8 mouse cellular contexts compared by ENCODE assay signal in the genomic region with DNA sequence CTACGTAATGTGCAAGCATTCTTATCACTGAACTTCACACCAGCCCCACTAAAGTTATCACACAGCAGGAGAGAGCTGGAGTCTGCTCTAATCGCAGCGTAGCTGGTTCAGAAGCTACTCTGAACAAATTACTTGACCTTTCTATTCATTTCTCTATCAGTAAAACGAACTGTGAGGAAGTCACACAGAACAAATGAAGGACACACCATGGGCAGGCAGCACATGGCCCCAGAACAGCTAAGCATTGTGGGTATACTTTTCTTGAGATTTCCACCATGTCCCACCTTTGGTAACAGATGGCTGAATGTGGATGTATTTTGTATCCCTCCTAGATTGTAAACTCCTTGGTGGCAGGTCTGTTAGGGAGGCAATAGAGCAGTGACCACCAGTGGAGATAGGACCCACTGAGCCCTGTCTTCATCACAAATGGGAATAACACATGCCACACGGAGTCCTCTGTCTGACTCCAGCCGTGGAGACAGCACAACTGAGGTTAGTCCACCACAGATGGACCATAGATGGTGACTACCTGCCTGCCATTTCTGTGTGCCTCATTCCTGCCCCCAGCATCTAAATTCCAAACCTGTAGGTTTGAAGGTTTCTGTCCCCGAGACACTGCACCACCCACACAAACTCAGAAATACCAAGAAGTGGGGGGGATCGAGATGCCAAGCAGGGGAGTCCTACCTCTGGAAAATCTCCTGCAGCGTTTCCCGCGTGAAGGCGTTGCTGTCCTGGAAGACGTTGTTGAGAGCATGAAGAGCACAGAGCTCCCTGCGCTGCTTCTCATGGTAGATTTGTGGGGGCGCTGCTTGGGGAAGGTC. TPM values are rescaled to one million over a fixed set of nuclear protein-coding genes. Genes with fewer than 3 reads are reported as not detected.
DNase-seq lines count a peak whose midpoint lies in the region; ATAC-seq and TF ChIP-seq lines count a peak whose summit lies in the region.

No protein-coding gene starts in this region.

- H3K4me3 ChIP-seq in heart, embryonic 15.5 days: peak overlapping the region; percentile 83
- peak overlapping the region; percentile 93 to 96 for H3K4me3 ChIP-seq in MEL (ENCODE audit: control insufficient read depth in 1 of 2, insufficient read depth in 1 of 2, low read depth in 2 of 2, low read length in 2 of 2)
- H3K4me3 ChIP-seq in hindbrain, embryonic 11.5 days (ENCODE audit: low read depth, low read length): peak overlapping the region; percentile 87
- peak overlapping the region; percentile 79 for H3K4me3 ChIP-seq in midbrain, embryonic 11.5 days (ENCODE audit: low read depth, low read length)

- TF ChIP-seq POLR2A in MEL (IDR thresholded peaks at IDR 0.05; ENCODE audit: control insufficient read depth in 1 of 2, insufficient read depth in 1 of 2, low read depth in 1 of 2, low read length in 2 of 2, poor library complexity in 1 of 2): peak in 1 of 2 experiments; percentile 40; a peak in 1 of 4 replicates

- no peak for DNase-seq in heart, postnatal 25 days (ENCODE audit: low spot score)
- DNase-seq in MEL (ENCODE audit: low read depth, low spot score): peak; percentile 72
- no peak for DNase-seq in hindbrain, embryonic 11.5 days (ENCODE audit: low spot score)
- DNase-seq in midbrain, embryonic 11.5 days (ENCODE audit: low spot score, missing footprints): no peak
- no peak for DNase-seq in embryo, embryonic 10 days (ENCODE audit: low spot score)
- no peak for DNase-seq in urinary bladder, postnatal 4 days (ENCODE audit: low spot score in 2 of 2)
- DNase-seq in thymus, postnatal 0 days (ENCODE audit: low spot score): no peak

- H3K27me3 ChIP-seq in heart, embryonic 15.5 days: no peaks in the 10 kb centered on the region
- H3K27me3 ChIP-seq in MEL (ENCODE audit: control insufficient read depth in 1 of 2, insufficient read depth in 2 of 2, low read length in 2 of 2): no peaks in the 10 kb centered on the region
- no peaks in the 10 kb centered on the region for H3K27me3 ChIP-seq in hindbrain, embryonic 11.5 days (ENCODE audit: control insufficient read depth, insufficient read depth, low read length)
- no peaks in the 10 kb centered on the region for H3K27me3 ChIP-seq in midbrain, embryonic 11.5 days (ENCODE audit: control insufficient read depth, insufficient read depth, low read length)

- no peaks in the 10 kb centered on the region for H3K9me3 ChIP-seq in heart, embryonic 15.5 days (replicated peaks)
- H3K9me3 ChIP-seq in MEL (replicated peaks; ENCODE audit: insufficient read depth, low read length): no peaks in the 10 kb centered on the region
- no peaks in the 10 kb centered on the region for H3K9me3 ChIP-seq in hindbrain, embryonic 11.5 days (ENCODE audit: control insufficient read depth, low read length)
- no peaks in the 10 kb centered on the region for H3K9me3 ChIP-seq in midbrain, embryonic 11.5 days (ENCODE audit: control insufficient read depth, low read length)

- peak overlapping the region; percentile 99 for H3K27ac ChIP-seq in heart, embryonic 15.5 days
- H3K27ac ChIP-seq in MEL (ENCODE audit: control insufficient read depth, low read depth, low read length): peak overlapping the region; percentile 84
- H3K27ac ChIP-seq in hindbrain, embryonic 11.5 days (ENCODE audit: low read depth, low read length): no peak overlapping the region
- H3K27ac ChIP-seq in midbrain, embryonic 11.5 days (ENCODE audit: low read depth, low read length): no peak overlapping the region

- no peak for TF ChIP-seq CTCF in MEL (IDR thresholded peaks at IDR 0.05 in 2 of 3, conservative IDR thresholded peaks at IDR 0.05 in 1 of 3; ENCODE audit: control insufficient read depth in 1 of 3, insufficient read depth in 1 of 3, low read depth in 2 of 3, low read length in 3 of 3, poor library complexity in 1 of 3, severe bottlenecking in 1 of 3)

- TF ChIP-seq EP300 in MEL (IDR thresholded peaks at IDR 0.05; ENCODE audit: low read depth in 1 of 2, low read length in 2 of 2): peak; percentile 63 to 78

- H3K9ac ChIP-seq in heart, embryonic 15.5 days: peak overlapping the region; percentile 91
- H3K9ac ChIP-seq in MEL (ENCODE audit: control insufficient read depth, low read depth, low read length, poor library complexity, severe bottlenecking): peak overlapping the region; percentile 97
- peak overlapping the region; percentile 42 for H3K9ac ChIP-seq in hindbrain, embryonic 11.5 days (ENCODE audit: low read depth, low read length)
- peak overlapping the region; percentile 84 for H3K9ac ChIP-seq in midbrain, embryonic 11.5 days (ENCODE audit: low read length)

- WGBS in heart, embryonic 15.5 days: 3% methylated on average over 15 of the region's 15 CpGs
- 26% methylated on average over 15 of the region's 15 CpGs for WGBS in hindbrain, embryonic 11.5 days
- 22% methylated on average over 15 of the region's 15 CpGs for WGBS in midbrain, embryonic 11.5 days

- peaks cover 63% of the 10 kb centered on the region for H3K4me1 ChIP-seq in heart, embryonic 15.5 days (replicated peaks)
- H3K4me1 ChIP-seq in MEL (ENCODE audit: control insufficient read depth in 1 of 2, insufficient read depth in 2 of 2, low read length in 2 of 2): peaks cover 6 to 29% of the 10 kb centered on the region in 2 experiments
- H3K4me1 ChIP-seq in hindbrain, embryonic 11.5 days (replicated peaks; ENCODE audit: control insufficient read depth, insufficient read depth, low read length): peaks cover 12% of the 10 kb centered on the region; the same call in 1 of the 2 replicates
- peaks cover 27% of the 10 kb centered on the region for H3K4me1 ChIP-seq in midbrain, embryonic 11.5 days (ENCODE audit: control insufficient read depth, insufficient read depth, low read length)

- peak overlapping the region; percentile 73 for H3K4me2 ChIP-seq in heart, embryonic 15.5 days
- H3K4me2 ChIP-seq in hindbrain, embryonic 11.5 days (replicated peaks; ENCODE audit: low read depth, low read length): peak overlapping the region; percentile 82
- H3K4me2 ChIP-seq in midbrain, embryonic 11.5 days: peak overlapping the region; percentile 66

- no peaks in the 10 kb centered on the region for H3K36me3 ChIP-seq in heart, embryonic 15.5 days
- peaks cover 2 to 27% of the 10 kb centered on the region in 2 experiments; a peak in 3 of 4 replicates for H3K36me3 ChIP-seq in MEL (ENCODE audit: control insufficient read depth in 1 of 2, insufficient read depth in 2 of 2, low read length in 2 of 2)
- H3K36me3 ChIP-seq in hindbrain, embryonic 11.5 days (ENCODE audit: control insufficient read depth, insufficient read depth, low read length): no peaks in the 10 kb centered on the region
- no peaks in the 10 kb centered on the region for H3K36me3 ChIP-seq in midbrain, embryonic 11.5 days (ENCODE audit: control insufficient read depth, insufficient read depth, low read length)

- intact Hi-C loops in heart, postnatal 25 days (cut with DNase I): loop anchor here (2.0 kb wide), 1 partner anchor 13 kb away; no protein-coding TSS in a partner anchor

- ATAC-seq in heart, embryonic 15.5 days (replicated peaks; ENCODE audit: insufficient number of reproducible peaks, insufficient read depth, low FRiP score, low read depth): no peak
- ATAC-seq in hindbrain, embryonic 11.5 days (ENCODE audit: low FRiP score): no peak
- ATAC-seq in midbrain, embryonic 11.5 days (ENCODE audit: low FRiP score): no peak

- peaks cover 67% of the 10 kb centered on the region for H3K79me2 ChIP-seq in MEL (ENCODE audit: control insufficient read depth, insufficient read depth, low read length, poor library complexity)

- TF ChIP-seq RAD21 in MEL (IDR thresholded peaks at IDR 0.05; ENCODE audit: low read depth, low read length): no peak

RNA-seq across cellular contexts. Expression of a gene that starts 1.5 kb away (rescaled TPM):
- 20.6 and 24.5 TPM in 2 replicates for polyA plus RNA-seq in heart, embryonic 15.5 days (2015; fragmentation: Nextera tagmentation; extraction: Ambion mirVana)
- 10 to 100 TPM; 23.6 to 26.4 TPM for total RNA-seq in heart, postnatal 25 days (2021)
- total RNA-seq in MEL (2012; rRNA removed): 37.8 and 47.2 TPM in 2 replicates
- 10 to 100 TPM in 1 of 2 experiments, not detected in 1; 46.5 TPM for polyA plus RNA-seq in MEL (2012; ENCODE audit: insufficient read depth in 1 of 2, insufficient read length in 2 of 2, low read depth in 1 of 2, low replicate concordance in 2 of 2, missing spikeins in 1 of 2)
- 12.2 and 14.7 TPM in 2 replicates for polyA plus RNA-seq in hindbrain, embryonic 11.5 days (2014; fragmentation: Nextera tagmentation; extraction: Ambion mirVana)
- 12.9 and 14.0 TPM in 2 replicates for polyA plus RNA-seq in midbrain, embryonic 11.5 days (2014; fragmentation: Nextera tagmentation; extraction: Ambion mirVana)
- polyA plus RNA-seq in thymus, postnatal 0 days (2015; fragmentation: Nextera tagmentation; extraction: Ambion mirVana): 15.5 and 16.3 TPM in 2 replicates

RNA-seq across cellular contexts. Expression of a gene that starts 4.4 kb away (rescaled TPM):
- 23.7 and 30.0 TPM in 2 replicates for polyA plus RNA-seq in heart, embryonic 15.5 days (2015; fragmentation: Nextera tagmentation; extraction: Ambion mirVana)
- 10 to 100 TPM; 27.2 to 31.8 TPM for total RNA-seq in heart, postnatal 25 days (2021)
- total RNA-seq in MEL (2012; rRNA removed): 41.9 and 50.3 TPM in 2 replicates
- 10 to 100 TPM in 1 of 2 experiments, not detected in 1; 92.2 TPM for polyA plus RNA-seq in MEL (2012; ENCODE audit: insufficient read depth in 1 of 2, insufficient read length in 2 of 2, low read depth in 1 of 2, low replicate concordance in 2 of 2, missing spikeins in 1 of 2)
- 28.1 and 33.9 TPM in 2 replicates for polyA plus RNA-seq in hindbrain, embryonic 11.5 days (2014; fragmentation: Nextera tagmentation; extraction: Ambion mirVana)
- polyA plus RNA-seq in midbrain, embryonic 11.5 days (2014; fragmentation: Nextera tagmentation; extraction: Ambion mirVana): 31.9 and 37.5 TPM in 2 replicates
- polyA plus RNA-seq in thymus, postnatal 0 days (2015; fragmentation: Nextera tagmentation; extraction: Ambion mirVana): 38.7 and 41.3 TPM in 2 replicates

RNA-seq across cellular contexts. Expression of a gene that starts 15.6 kb away (rescaled TPM):
- polyA plus RNA-seq in heart, embryonic 15.5 days (2015; fragmentation: Nextera tagmentation; extraction: Ambion mirVana): 218 and 234 TPM in 2 replicates
- total RNA-seq in heart, postnatal 25 days (2021): 100 to 1,000 TPM; 120 to 122 TPM
- 161 and 174 TPM in 2 replicates for total RNA-seq in MEL (2012; rRNA removed)
- 100 to 1,000 TPM; 281 to 829 TPM for polyA plus RNA-seq in MEL (2012; ENCODE audit: insufficient read depth in 1 of 2, insufficient read length in 2 of 2, low read depth in 1 of 2, low replicate concordance in 2 of 2, missing spikeins in 1 of 2)
- 337 and 338 TPM in 2 replicates for polyA plus RNA-seq in hindbrain, embryonic 11.5 days (2014; fragmentation: Nextera tagmentation; extraction: Ambion mirVana)
- polyA plus RNA-seq in midbrain, embryonic 11.5 days (2014; fragmentation: Nextera tagmentation; extraction: Ambion mirVana): 327 and 349 TPM in 2 replicates
- polyA plus RNA-seq in thymus, postnatal 0 days (2015; fragmentation: Nextera tagmentation; extraction: Ambion mirVana): 280 and 287 TPM in 2 replicates

RNA-seq across cellular contexts. Expression of a gene that starts 27.3 kb away (rescaled TPM):
- 51.0 and 52.5 TPM in 2 replicates for polyA plus RNA-seq in heart, embryonic 15.5 days (2015; fragmentation: Nextera tagmentation; extraction: Ambion mirVana)
- total RNA-seq in heart, postnatal 25 days (2021): 10 to 100 TPM; 22.9 to 25.9 TPM
- total RNA-seq in MEL (2012; rRNA removed): 29.6 and 34.3 TPM in 2 replicates
- 10 to 100 TPM in 1 of 2 experiments, not detected in 1; 56.2 TPM for polyA plus RNA-seq in MEL (2012; ENCODE audit: insufficient read depth in 1 of 2, insufficient read length in 2 of 2, low read depth in 1 of 2, low replicate concordance in 2 of 2, missing spikeins in 1 of 2)
- polyA plus RNA-seq in hindbrain, embryonic 11.5 days (2014; fragmentation: Nextera tagmentation; extraction: Ambion mirVana): 74.6 and 76.1 TPM in 2 replicates
- 85.1 and 87.4 TPM in 2 replicates for polyA plus RNA-seq in midbrain, embryonic 11.5 days (2014; fragmentation: Nextera tagmentation; extraction: Ambion mirVana)
- polyA plus RNA-seq in thymus, postnatal 0 days (2015; fragmentation: Nextera tagmentation; extraction: Ambion mirVana): 57.0 and 57.5 TPM in 2 replicates

RNA-seq across cellular contexts. Expression of a gene that starts 27.5 kb away (rescaled TPM):
- 0.39 and 0.81 TPM in 2 replicates for polyA plus RNA-seq in heart, embryonic 15.5 days (2015; fragmentation: Nextera tagmentation; extraction: Ambion mirVana)
- total RNA-seq in heart, postnatal 25 days (2021): 1 to 10 TPM in 1 of 2 experiments, under 1 TPM in 1; 0.84 to 1.3 TPM
- 0.35 and 0.39 TPM in 2 replicates for total RNA-seq in MEL (2012; rRNA removed)
- polyA plus RNA-seq in MEL (2012; ENCODE audit: insufficient read depth in 1 of 2, insufficient read length in 2 of 2, low read depth in 1 of 2, low replicate concordance in 2 of 2, missing spikeins in 1 of 2): under 1 TPM in 1 of 2 experiments, not detected in 1; 0.60 TPM
- 3.7 and 6.0 TPM in 2 replicates for polyA plus RNA-seq in hindbrain, embryonic 11.5 days (2014; fragmentation: Nextera tagmentation; extraction: Ambion mirVana)
- polyA plus RNA-seq in midbrain, embryonic 11.5 days (2014; fragmentation: Nextera tagmentation; extraction: Ambion mirVana): 2.2 and 3.7 TPM in 2 replicates
- polyA plus RNA-seq in thymus, postnatal 0 days (2015; fragmentation: Nextera tagmentation; extraction: Ambion mirVana): 0.39 and 0.48 TPM in 2 replicates

Comparison
In these comparisons a context has a peak if more than half of its experiments do, and no peak if none do; other contexts are left out.
1. H3K27ac ChIP-seq: peak in heart, embryonic 15.5 days (single experiment) and MEL (single experiment); none in hindbrain, embryonic 11.5 days (single experiment) and midbrain, embryonic 11.5 days (single experiment).
2. H3K9ac ChIP-seq: peak in every context shown above with its lines; median percentile 97 in MEL; 91 in heart, embryonic 15.5 days; 84 in midbrain, embryonic 11.5 days; 42 in hindbrain, embryonic 11.5 days.
3. Peak in every context shown above with its lines, with median percentiles within 50 percentile points of each other: H3K4me2 ChIP-seq and H3K4me3 ChIP-seq.